Mouse (Mus musculus) v-Abl transformed pro-B cells (cell line): Measurements from ENCODE around the gene Syngr1.

ENCODE experiments used
- in situ Hi-C, 2 experiments: fragments of 400-800 bp; cut with MboI; formaldehyde crosslinking; loops; one replicate each; pipeline ENCODE4 v1.15.1; 2025; ENCODE audit not compliant: unreplicated experiment in 2 of 2

Gene Syngr1

DNA sequence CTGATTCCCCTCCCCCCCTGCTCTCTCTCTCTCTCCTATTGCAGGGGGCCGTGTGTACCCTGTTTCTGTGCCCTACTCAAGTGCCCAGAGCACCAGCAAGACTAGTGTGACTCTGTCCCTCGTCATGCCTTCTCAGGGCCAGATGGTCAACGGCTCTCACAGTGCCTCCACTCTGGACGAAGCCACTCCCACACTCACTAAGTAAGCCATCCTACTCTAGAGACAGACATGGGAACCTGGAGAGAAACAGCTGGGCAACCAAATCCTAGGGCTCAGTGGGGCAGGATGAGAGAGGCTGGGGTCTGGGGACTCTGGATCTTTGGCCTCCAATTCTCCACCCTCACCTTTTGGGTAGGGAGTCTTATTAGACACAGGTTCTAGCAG lies 67.6 kb downstream of the Syngr1 start:
- in situ Hi-C loops = loop anchor here in 1 of 2 experiments (25.0 kb wide), 1 partner anchor 1346 kb away; the partner anchor contains the start of gene Card10

DNA sequence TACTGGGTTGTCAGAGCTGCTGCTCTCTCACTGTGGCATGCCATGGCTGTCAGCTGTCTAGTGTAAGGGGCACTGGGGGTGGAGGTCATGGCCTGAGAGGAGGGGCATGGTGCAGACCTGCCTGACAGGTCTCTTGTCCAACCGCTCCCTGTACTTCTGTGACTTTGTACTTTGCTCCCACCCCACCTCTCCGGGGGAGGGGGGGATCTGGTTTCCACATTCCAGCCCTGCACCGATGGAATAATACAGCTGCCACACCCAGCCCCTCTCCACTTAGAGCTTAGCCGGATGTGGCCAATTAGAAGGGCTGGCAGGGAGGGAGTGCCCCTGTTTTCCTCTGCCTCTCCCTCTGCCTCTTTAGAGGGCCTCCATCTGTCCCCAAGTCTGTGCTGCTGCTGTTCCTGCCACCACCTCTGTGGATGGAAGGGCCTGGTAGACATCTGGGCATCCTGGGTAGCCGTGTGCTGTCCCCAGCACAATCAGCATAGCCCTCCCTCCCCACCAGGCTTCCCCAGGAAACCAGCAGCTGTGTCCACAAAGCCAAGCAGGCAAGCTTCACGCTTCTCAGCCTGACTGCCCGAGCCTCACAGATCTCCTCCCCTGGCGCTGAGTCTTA lies 68.3 kb downstream of the Syngr1 start:
- in situ Hi-C loops = loop anchor here in 1 of 2 experiments (25.0 kb wide), 1 partner anchor 1347 kb away; the partner anchor contains the start of gene Card10

DNA sequence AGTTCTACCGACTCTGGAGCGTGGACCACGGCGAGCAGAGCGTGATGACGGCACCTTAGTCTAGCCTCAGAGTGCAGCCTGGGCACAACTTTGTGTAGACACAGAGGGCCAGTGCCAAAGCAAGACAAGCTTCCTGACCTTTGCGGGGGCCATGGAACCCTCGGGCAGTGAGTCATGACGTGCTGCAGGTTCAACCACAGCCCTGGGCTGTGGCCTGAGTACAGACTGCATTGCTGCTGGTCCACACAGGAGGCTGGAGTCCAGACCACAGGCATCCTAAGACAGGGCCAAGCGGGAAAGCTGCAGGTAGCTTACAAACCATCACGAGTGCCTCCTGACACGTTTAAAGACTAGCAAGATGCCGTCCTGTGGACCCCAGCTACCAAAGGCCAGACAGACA lies 69.1 kb downstream of the Syngr1 start:
- in situ Hi-C loops = loop anchor here in 1 of 2 experiments (25.0 kb wide), 1 partner anchor 1348 kb away; the partner anchor contains the start of gene Card10

GRCm38 (mm10) chr15:80160726-80161125 lies 69.6 kb downstream of the Syngr1 start:
- in situ Hi-C loops = loop anchor here in 1 of 2 experiments (25.0 kb wide), 1 partner anchor 1348 kb away; the partner anchor contains the start of gene Card10

DNA sequence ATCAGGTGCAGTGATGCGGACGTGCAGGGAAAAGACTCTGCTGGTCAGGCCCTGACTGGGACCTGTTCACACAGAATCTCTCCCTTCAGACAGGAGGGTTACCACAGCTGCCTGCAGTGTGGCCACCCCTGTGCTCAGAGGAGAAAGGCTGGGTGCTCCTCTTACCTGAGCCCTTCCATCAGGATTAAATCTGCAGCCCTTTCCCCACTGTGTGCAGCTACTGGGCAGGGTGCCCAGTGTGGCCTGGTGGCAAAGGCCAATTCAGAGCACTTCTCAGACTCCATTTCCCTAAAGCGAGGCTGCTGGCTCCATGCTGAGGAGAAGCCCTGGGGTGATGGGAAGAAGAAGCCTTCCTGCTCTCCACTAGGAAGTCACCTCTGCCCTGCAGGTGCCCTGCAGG lies 70.1 kb downstream of the Syngr1 start:
- in situ Hi-C loops = loop anchor here in 1 of 2 experiments (25.0 kb wide), 1 partner anchor 1349 kb away; the partner anchor contains the start of gene Card10

GRCm38 (mm10) chr15:80162401-80162964 lies 71.3 kb downstream of the Syngr1 start:
- in situ Hi-C loops = loop anchor here in 1 of 2 experiments (25.0 kb wide), 1 partner anchor 1350 kb away; the partner anchor contains the start of gene Card10

GRCm38 (mm10) chr15:80163274-80163673 lies 72.1 kb downstream of the Syngr1 start:
- in situ Hi-C loops = loop anchor here in 1 of 2 experiments (25.0 kb wide), 1 partner anchor 1351 kb away; the partner anchor contains the start of gene Card10

DNA sequence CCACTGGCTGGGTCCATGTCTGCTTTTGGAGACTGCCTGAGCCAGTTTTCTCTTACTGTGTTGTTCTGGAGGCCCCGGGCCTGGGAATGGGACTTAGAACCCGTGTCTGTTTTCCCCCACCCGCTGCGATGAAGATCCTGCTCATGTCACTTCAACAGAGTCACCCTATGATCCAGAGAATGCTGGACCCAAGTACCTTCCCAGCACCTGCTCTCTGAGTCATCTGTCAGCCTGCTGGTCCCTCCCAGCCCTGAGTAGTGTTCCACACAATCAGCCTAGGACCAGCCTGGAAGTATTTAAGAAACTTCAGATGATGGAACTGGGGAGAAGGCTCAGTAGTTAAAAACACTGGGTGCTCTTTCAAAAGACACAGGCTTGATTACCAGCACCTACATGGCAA lies 72.6 kb downstream of the Syngr1 start:
- in situ Hi-C loops = loop anchor here in 1 of 2 experiments (25.0 kb wide), 1 partner anchor 1351 kb away; the partner anchor contains the start of gene Card10

DNA sequence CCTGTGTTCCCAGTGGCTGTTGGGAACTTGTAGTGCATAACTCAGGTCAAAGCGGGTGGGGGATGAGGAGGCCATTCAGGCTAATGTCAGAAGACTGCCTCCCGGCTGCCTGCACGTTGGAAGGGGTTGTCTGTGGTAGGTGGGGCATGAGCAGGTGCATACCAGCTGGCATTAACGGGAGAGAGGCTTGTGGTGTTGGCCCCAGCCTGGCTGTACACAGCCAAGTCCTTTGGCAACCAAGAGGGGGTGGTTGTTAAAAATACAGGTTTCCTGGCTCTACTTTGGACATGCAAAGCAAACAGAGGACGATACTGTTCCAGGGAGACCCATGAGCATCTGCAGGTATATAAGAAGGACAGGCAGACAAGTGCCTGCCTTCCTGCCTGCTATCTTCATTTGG lies 74.3 kb downstream of the Syngr1 start:
- in situ Hi-C loops = loop anchor here in 1 of 2 experiments (25.0 kb wide), 1 partner anchor 1353 kb away; the partner anchor contains the start of gene Card10
